Mouse (Mus musculus) midbrain, embryonic 11.5 days (tissue): Measurements from ENCODE around the gene Foxo3. TPM values are rescaled to one million over a fixed set of nuclear protein-coding genes. Genes with fewer than 3 reads are reported as not detected.

ENCODE experiments used
- ATAC-seq: fragments of 200-750 bp; cut with Nextera tagmentation; 2 replicates; pipeline ENCODE4 v1.8.0; 2017; ENCODE audit warnings: moderate TSS enrichment, moderate library complexity; ENCODE audit not compliant: low FRiP score
- DNase-seq: peaks from one replicate; pipeline ENCODE4 v3.0.0; 2015; ENCODE audit warnings: low spot score; ENCODE audit errors: missing footprints
- H3K27ac ChIP-seq: fragments of 300-500 bp; sonication (generic); 2 replicates; pipeline ENCODE4 v1.5.1; 2014; ENCODE audit warnings: low read depth, low read length
- H3K27me3 ChIP-seq: fragments of 300-500 bp; sonication (generic); 2 replicates; pipeline ENCODE4 v1.6.1; 2014; ENCODE audit warnings: mild to moderate bottlenecking, low read length, moderate library complexity, mixed read lengths; ENCODE audit not compliant: control insufficient read depth, insufficient read depth
- H3K36me3 ChIP-seq: fragments of 300-500 bp; sonication (generic); 2 replicates; pipeline ENCODE4 v1.6.1; 2014; ENCODE audit warnings: mild to moderate bottlenecking, low read length, moderate library complexity, mixed read lengths; ENCODE audit not compliant: control insufficient read depth, insufficient read depth
- H3K4me1 ChIP-seq: fragments of 300-500 bp; sonication (generic); 2 replicates; pipeline ENCODE4 v1.6.1; 2014; ENCODE audit warnings: low read length; ENCODE audit not compliant: control insufficient read depth, insufficient read depth
- H3K4me2 ChIP-seq: fragments of 300-500 bp; sonication (generic); 2 replicates; pipeline ENCODE4 v1.6.1; 2014; ENCODE audit warnings: mild to moderate bottlenecking, moderate library complexity
- H3K4me3 ChIP-seq: fragments of 300-500 bp; sonication (generic); 2 replicates; pipeline ENCODE4 v1.5.1; 2014; ENCODE audit warnings: low read depth, low read length
- H3K9ac ChIP-seq: fragments of 300-500 bp; sonication (generic); 2 replicates; pipeline ENCODE4 v1.6.1; 2014; ENCODE audit warnings: low read length
- H3K9me3 ChIP-seq: fragments of 300-500 bp; sonication (generic); 2 replicates; pipeline ENCODE4 v1.6.1; 2016; ENCODE audit warnings: low read length; ENCODE audit not compliant: control insufficient read depth
- WGBS: fragments of 180-500 bp; shearing (Covaris S2); extraction: QIAGEN DNeasy Blood & Tissue Kit; methylation state at CpG from one replicate; pipeline ENCODE4 v1.1.7; 2014; 5-methylcytosine and 5-hydroxymethylcytosine counted together
- polyA plus RNA-seq: library from polyadenylated mRNA; unstranded; fragments of >200 nt; fragmentation: Nextera tagmentation; extraction: Ambion mirVana; gene quantifications from 2 replicates; pipeline ENCODE4 v1.2.1, GENCODE M21; 2014

Foxo3 gene
- polyA plus RNA-seq, 1 experiment from 2014 or later: 4.0 TPM

GRCm38 (mm10) chr10:42227751-42228241 is 48.8 kb downstream of the Foxo3 start:
- H3K4me2 ChIP-seq: no peak overlapping the region
- WGBS: 75% methylated on average over 4 of the region's 4 CpGs
- ATAC-seq (no peak), DNase-seq (no peak)
- H3K4me1 ChIP-seq: no peaks in the 10 kb centered on the region
- H3K9me3 ChIP-seq: no peaks in the 10 kb centered on the region
- no peak overlapping the region for H3K27ac ChIP-seq
- no peak overlapping the region for H3K9ac ChIP-seq
- H3K4me3 ChIP-seq: no peak overlapping the region
- H3K27me3 ChIP-seq: no peaks in the 10 kb centered on the region
- H3K36me3 ChIP-seq: no peaks in the 10 kb centered on the region

GRCm38 (mm10) chr10:42226176-42226575 is 50.4 kb downstream of the Foxo3 start:
- H3K4me3 ChIP-seq: no peak overlapping the region
- DNase-seq (no peak), ATAC-seq (no peak)
- H3K4me1 ChIP-seq: no peaks in the 10 kb centered on the region
- no peak overlapping the region for H3K9ac ChIP-seq
- 94% methylated on average over 15 of the region's 15 CpGs for WGBS
- no peaks in the 10 kb centered on the region for H3K36me3 ChIP-seq
- no peaks in the 10 kb centered on the region for H3K27me3 ChIP-seq
- H3K4me2 ChIP-seq: no peak overlapping the region
- H3K9me3 ChIP-seq: no peaks in the 10 kb centered on the region
- H3K27ac ChIP-seq: no peak overlapping the region

DNA sequence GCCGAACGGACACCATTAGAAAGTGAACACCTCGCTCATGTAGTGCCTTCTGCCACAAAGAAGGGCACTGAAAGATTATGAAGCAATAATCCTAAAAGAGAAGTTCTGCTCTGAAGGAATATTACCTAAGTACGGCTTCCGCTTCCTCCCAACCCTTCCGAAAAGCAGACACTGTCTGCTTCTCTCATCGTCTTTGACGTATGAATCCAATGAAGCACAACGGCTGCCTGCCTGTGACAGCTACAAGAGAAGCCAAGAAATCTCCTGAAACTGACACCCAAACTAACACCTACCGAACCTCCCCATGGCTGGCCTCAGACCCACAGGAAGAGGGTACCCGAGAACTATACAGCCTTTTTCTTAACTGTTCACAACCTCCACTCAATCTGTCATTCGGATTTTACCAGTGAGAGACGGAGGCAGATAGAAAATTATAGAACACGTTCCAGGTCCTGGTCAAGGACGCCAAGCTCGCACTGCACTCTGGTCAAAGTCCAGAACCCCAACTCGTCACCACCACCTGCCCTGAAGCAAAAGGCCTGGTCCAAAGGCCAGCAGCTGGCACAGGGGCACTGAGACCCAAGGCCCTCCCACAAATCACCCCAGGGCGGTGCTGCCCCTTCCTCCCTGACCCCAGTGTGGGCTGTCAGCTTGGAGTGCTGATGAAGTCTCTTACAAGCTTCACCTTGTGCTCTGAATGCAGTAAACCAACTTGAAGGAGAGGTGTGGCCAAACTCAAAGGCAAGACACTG is 51.2 kb downstream of the Foxo3 start:
- Histone ChIP-seq H3K4me3 (no peak overlapping the region), H3K9ac (no peak overlapping the region), H3K27ac (no peak overlapping the region), H3K9me3 (no peaks in the 10 kb centered on the region), H3K4me1 (no peaks in the 10 kb centered on the region), H3K4me2 (no peak overlapping the region), H3K36me3 (no peaks in the 10 kb centered on the region), H3K27me3 (no peaks in the 10 kb centered on the region)
- ATAC-seq: no peak
- 90% methylated on average over 18 of the region's 18 CpGs for WGBS
- DNase-seq: no peak

DNA sequence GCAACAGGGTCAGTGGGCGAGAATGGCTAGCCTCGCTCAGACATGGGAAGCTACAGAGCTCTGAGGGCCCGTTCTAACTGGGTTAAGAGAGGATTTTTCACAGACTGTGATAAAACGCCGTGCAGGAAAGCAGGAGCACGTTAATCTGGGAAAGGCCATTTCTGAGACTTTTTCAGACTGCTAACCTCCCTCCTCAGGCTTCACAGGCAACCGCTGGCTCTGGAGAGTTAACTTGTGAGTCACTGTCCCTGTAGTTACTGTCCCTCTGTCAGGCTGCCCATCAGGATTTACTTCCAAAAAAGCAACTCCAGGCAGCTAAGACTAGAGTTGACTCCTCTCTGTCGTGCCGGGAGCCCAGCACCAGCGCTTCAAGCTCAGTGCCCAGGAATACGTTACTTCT is 54.6 kb downstream of the Foxo3 start:
- H3K27ac ChIP-seq: no peak overlapping the region
- DNase-seq (no peak), ATAC-seq (no peak)
- no peak overlapping the region for H3K4me2 ChIP-seq
- H3K27me3 ChIP-seq: no peaks in the 10 kb centered on the region
- no peaks in the 10 kb centered on the region for H3K36me3 ChIP-seq
- no peak overlapping the region for H3K9ac ChIP-seq
- H3K4me1 ChIP-seq: no peaks in the 10 kb centered on the region
- 81% methylated on average over 11 of the region's 11 CpGs for WGBS
- H3K4me3 ChIP-seq: no peak overlapping the region
- H3K9me3 ChIP-seq: no peaks in the 10 kb centered on the region

GRCm38 (mm10) chr10:42221136-42221891 is 55.2 kb downstream of the Foxo3 start:
- ATAC-seq: no peak
- H3K9ac ChIP-seq: no peak overlapping the region
- no peak for DNase-seq
- H3K9me3 ChIP-seq: no peaks in the 10 kb centered on the region
- H3K27ac ChIP-seq: no peak overlapping the region
- H3K4me1 ChIP-seq: no peaks in the 10 kb centered on the region
- no peaks in the 10 kb centered on the region for H3K27me3 ChIP-seq
- 85% methylated on average over 19 of the region's 19 CpGs for WGBS
- H3K4me3 ChIP-seq: no peak overlapping the region
- no peak overlapping the region for H3K4me2 ChIP-seq
- no peaks in the 10 kb centered on the region for H3K36me3 ChIP-seq

GRCm38 (mm10) chr10:42220418-42220952 is 56.1 kb downstream of the Foxo3 start:
- Histone ChIP-seq H3K27me3 (no peaks in the 10 kb centered on the region), H3K4me2 (no peak overlapping the region), H3K9ac (no peak overlapping the region), H3K9me3 (no peaks in the 10 kb centered on the region), H3K4me3 (no peak overlapping the region), H3K36me3 (no peaks in the 10 kb centered on the region), H3K27ac (no peak overlapping the region), H3K4me1 (no peaks in the 10 kb centered on the region)
- no peak for ATAC-seq
- DNase-seq: no peak
- 80% methylated on average over 5 of the region's 5 CpGs for WGBS

DNA sequence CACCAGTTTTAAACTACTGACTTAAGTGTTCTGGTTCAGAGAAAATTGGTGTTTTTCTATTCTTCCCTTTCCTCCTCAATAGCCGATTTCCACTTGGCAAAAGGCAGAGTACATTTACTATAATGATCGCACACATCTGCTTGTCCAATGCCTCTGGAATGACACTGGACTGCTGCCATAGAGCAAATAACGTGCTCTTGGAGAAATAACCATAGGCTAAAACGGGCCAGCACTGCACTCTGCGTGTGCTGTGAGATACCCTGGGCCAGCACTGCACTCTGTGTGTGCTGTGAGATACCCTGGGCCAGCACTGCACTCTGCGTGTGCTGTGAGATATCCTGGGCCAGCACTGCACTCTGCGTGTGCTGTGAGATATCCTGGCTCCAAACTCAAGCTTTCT is 65.1 kb downstream of the Foxo3 start:
- no peak for DNase-seq
- ATAC-seq: no peak
- 91% methylated on average over 7 of the region's 7 CpGs for WGBS

DNA sequence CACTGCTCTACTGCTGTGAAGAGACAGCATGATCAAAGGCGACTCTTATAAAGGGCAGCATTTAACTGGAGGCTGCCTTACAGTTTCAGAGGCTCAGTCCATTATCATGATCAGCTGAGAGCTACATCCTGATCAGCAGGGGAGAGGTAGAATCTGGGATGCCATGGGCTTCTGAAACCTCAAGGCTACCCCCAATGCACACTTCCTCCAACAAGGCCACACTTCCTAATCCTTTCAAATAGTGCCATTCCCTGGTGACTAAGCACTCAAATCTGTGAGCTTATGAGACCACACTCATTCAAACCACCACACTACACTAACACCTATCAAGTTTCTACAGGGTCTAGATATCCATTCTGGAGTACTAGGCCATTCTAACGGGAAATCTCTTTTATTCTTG is 65.9 kb downstream of the Foxo3 start:
- 73% methylated on average over 2 of the region's 2 CpGs for WGBS
- H3K9me3 ChIP-seq: no peaks in the 10 kb centered on the region

More for the DNA sequence above, 65.1 kb downstream of the Foxo3 start:
- Histone ChIP-seq H3K36me3 (no peaks in the 10 kb centered on the region), H3K4me1 (0 out of 2 replicates have a peak, but pooled peaks cover 2% of the 10 kb centered on the region), H3K27me3 (no peaks in the 10 kb centered on the region), H3K9ac (no peak overlapping the region), H3K4me3 (no peak overlapping the region), H3K27ac (no peak overlapping the region), H3K4me2 (no peak overlapping the region), H3K9me3 (no peaks in the 10 kb centered on the region)

GRCm38 (mm10) chr10:42209809-42210208 is 66.7 kb downstream of the Foxo3 start:
- Histone ChIP-seq H3K4me1 (0 out of 2 replicates have a peak, but pooled peaks cover 2% of the 10 kb centered on the region), H3K27ac (no peak overlapping the region), H3K4me2 (no peak overlapping the region), H3K4me3 (no peak overlapping the region), H3K9me3 (no peaks in the 10 kb centered on the region), H3K9ac (no peak overlapping the region), H3K36me3 (no peaks in the 10 kb centered on the region), H3K27me3 (no peaks in the 10 kb centered on the region)
- no peak for DNase-seq
- 62% methylated on average over 6 of the region's 6 CpGs for WGBS
- no peak for ATAC-seq

More for the DNA sequence above, 65.9 kb downstream of the Foxo3 start:
- DNase-seq: no peak
- H3K36me3 ChIP-seq: no peaks in the 10 kb centered on the region
- H3K9ac ChIP-seq: no peak overlapping the region
- H3K4me2 ChIP-seq: no peak overlapping the region
- H3K27ac ChIP-seq: no peak overlapping the region
- H3K4me1 ChIP-seq: 0 out of 2 replicates have a peak, but pooled peaks cover 2% of the 10 kb centered on the region
- H3K4me3 ChIP-seq: no peak overlapping the region
- H3K27me3 ChIP-seq: no peaks in the 10 kb centered on the region
- no peak for ATAC-seq
